Mouse (Mus musculus) midbrain, postnatal 0 days (tissue): ENCODE measurements around the gene Oser1. TPM values are rescaled to one million over a fixed set of nuclear protein-coding genes. Genes with fewer than 3 reads are reported as not detected.
"Not testable (repeated sequence)": the region's sequence is repeated elsewhere in the genome, so short reads cannot be mapped to it uniquely, and the experiment has no call there.

ENCODE experiments used
- ATAC-seq: fragments of 200-750 bp; cut with Nextera tagmentation; 2 replicates; pipeline ENCODE4 v1.8.0; 2017; ENCODE audit warnings: moderate number of reproducible peaks, mild to moderate bottlenecking, moderate TSS enrichment, moderate library complexity; ENCODE audit not compliant: low FRiP score
- DNase-seq: peaks from one replicate; pipeline ENCODE4 v3.0.0-alpha.2; 2015; ENCODE audit warnings: low spot score
- H3K27ac ChIP-seq: fragments of 300-500 bp; sonication (generic); 2 replicates; pipeline ENCODE4 v1.5.1; 2014; ENCODE audit warnings: low read depth, mild to moderate bottlenecking, low read length, mixed read lengths
- H3K27me3 ChIP-seq: fragments of 300-500 bp; sonication (generic); 2 replicates; pipeline ENCODE4 v1.6.1; 2014; ENCODE audit warnings: low read length, control low read depth, mixed read lengths; ENCODE audit not compliant: insufficient read depth
- H3K36me3 ChIP-seq: fragments of 300-500 bp; sonication (generic); 2 replicates; pipeline ENCODE4 v1.6.1; 2014; ENCODE audit warnings: low read length, control low read depth, mixed read lengths; ENCODE audit not compliant: insufficient read depth
- H3K4me1 ChIP-seq: fragments of 300-500 bp; sonication (generic); 2 replicates; pipeline ENCODE4 v1.6.1; 2014; ENCODE audit warnings: mild to moderate bottlenecking, control low read depth, antibody characterized with exemption, low read length, mixed read lengths; ENCODE audit not compliant: insufficient read depth
- H3K4me2 ChIP-seq: fragments of 300-500 bp; sonication (generic); 2 replicates; pipeline ENCODE4 v1.6.1; 2014; ENCODE audit warnings: low read depth, mild to moderate bottlenecking, low read length, mixed read lengths; ENCODE audit not compliant: poor library complexity, severe bottlenecking
- H3K4me3 ChIP-seq: fragments of 300-500 bp; sonication (generic); 2 replicates; pipeline ENCODE4 v1.5.1; 2014; ENCODE audit warnings: low read depth, mild to moderate bottlenecking, low read length, moderate library complexity
- H3K9ac ChIP-seq: fragments of 300-500 bp; sonication (generic); replicated peaks from 2 replicates; pipeline ENCODE4 v1.6.1; 2014; ENCODE audit warnings: mild to moderate bottlenecking, low read length, moderate library complexity, mixed read lengths; ENCODE audit not compliant: poor library complexity, severe bottlenecking
- H3K9me3 ChIP-seq: fragments of 300-500 bp; sonication (generic); 2 replicates; pipeline ENCODE4 v1.6.1; 2016; ENCODE audit warnings: low read length, control low read depth
- CTCF ChIP-seq: IDR thresholded peaks from 2 replicates; pipeline ENCODE4 v1.5.1; 2016; ENCODE audit warnings: antibody characterized with exemption, mild to moderate bottlenecking
- WGBS: fragments of 180-500 bp; shearing (Covaris S2); extraction: QIAGEN DNeasy Blood & Tissue Kit; methylation state at CpG from one replicate; pipeline ENCODE4 v1.1.7; 2014; 5-methylcytosine and 5-hydroxymethylcytosine counted together
- polyA plus RNA-seq: library from polyadenylated mRNA; unstranded; fragments of >200 nt; fragmentation: Nextera tagmentation; extraction: Ambion mirVana; gene quantifications from 2 replicates; pipeline ENCODE4 v1.2.1, GENCODE M21; 2015
- total RNA-seq: library from RNA; depleted of rRNA; stranded (reverse); fragments of >200 nt; gene quantifications from 2 replicates; pipeline ENCODE4 v1.2.3, GENCODE M21; 2014

The Oser1 gene
- total and polyA plus RNA-seq, 2 experiments from 2014 or later, result 29.9 to 63.8 TPM

DNA sequence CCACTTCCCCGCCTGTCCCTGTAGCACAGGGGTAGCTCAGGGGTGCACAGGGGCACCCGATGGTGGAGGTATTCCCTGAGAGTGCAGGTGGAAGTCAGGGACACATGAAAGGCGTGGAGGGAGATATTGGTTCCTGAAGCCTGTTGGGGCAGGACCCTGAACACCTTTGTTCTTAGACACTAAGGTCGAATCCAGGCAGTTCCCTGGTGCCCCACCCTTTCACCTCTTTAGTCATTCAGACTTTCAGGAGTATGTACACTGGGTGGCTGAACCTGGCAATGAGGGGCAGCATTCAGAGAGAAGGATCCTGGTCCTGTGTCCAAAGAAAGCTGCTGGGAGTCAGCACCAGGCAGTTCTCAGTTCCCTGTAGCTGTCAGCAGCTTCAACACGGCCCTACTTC lies 37.9 kb upstream of the Oser1 start:
- WGBS, result 88% methylated on average over 5 of the region's 5 CpGs
- H3K9me3 ChIP-seq, result no peaks in the 10 kb centered on the region
- no peak for TF ChIP-seq CTCF
- no peak for DNase-seq
- no peak overlapping the region for H3K27ac ChIP-seq
- H3K4me1 ChIP-seq, result peaks cover 3% of the 10 kb centered on the region; the same call in 1 of the 2 replicates
- H3K9ac ChIP-seq, result no peak overlapping the region
- H3K36me3 ChIP-seq, result peaks cover 7% of the 10 kb centered on the region; the same call in 1 of the 2 replicates
- no peak overlapping the region for H3K4me3 ChIP-seq
- no peak for ATAC-seq
- no peak overlapping the region for H3K4me2 ChIP-seq
- 0 out of 2 replicates have a peak, but pooled peaks cover 5% of the 10 kb centered on the region for H3K27me3 ChIP-seq

DNA sequence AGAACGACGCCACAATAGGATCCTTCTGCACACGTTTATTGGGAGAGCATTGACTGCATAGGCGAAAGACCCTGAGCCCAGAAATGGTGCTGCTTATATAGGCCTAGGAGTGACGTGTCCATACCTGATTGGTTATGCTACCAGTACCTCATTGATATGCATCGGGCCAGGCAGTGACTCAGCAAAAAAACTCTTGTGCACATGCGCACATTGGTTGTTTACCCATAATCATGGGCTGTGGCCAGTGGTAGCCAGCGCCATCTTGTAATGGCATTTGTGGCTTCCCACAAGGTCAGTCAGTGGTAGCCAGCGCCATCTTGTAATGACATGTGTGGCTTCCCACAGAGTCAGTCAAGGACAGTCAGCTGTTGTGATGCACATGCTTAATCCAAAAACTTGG lies 36.8 kb upstream of the Oser1 start:
- H3K9me3 ChIP-seq, H3K4me2 ChIP-seq, H3K9ac ChIP-seq, H3K36me3 ChIP-seq, DNase-seq, H3K27ac ChIP-seq, H3K4me3 ChIP-seq, H3K27me3 ChIP-seq, H3K4me1 ChIP-seq, ATAC-seq: not testable (repeated sequence)
- WGBS, result 96% methylated on average over 8 of the region's 9 CpGs

DNA sequence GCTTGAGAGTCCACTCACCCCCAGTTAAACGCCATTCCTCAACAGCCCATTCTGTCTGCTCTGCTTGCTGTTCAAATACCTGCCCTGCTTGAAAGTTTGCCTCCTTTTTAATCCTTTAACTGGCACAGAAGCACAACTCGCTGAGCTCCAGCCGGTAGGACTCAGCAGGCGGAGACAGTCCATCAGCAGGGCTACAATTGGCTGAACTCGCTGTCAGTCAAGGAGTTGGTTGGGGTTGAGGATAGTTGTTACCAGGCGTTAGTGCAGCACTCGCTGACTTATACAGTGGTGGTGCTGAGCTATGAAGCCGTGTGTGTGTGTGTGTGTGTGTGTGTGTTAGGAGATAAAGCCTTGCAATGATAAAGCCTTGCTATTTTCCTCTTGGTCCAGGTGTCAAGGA lies 36.1 kb upstream of the Oser1 start:
- no peak overlapping the region for H3K27ac ChIP-seq
- 89% methylated on average over 8 of the region's 8 CpGs for WGBS
- no peak overlapping the region for H3K4me2 ChIP-seq
- DNase-seq (no peak), ATAC-seq (no peak)
- TF ChIP-seq CTCF, result no peak
- peaks cover 2% of the 10 kb centered on the region; the same call in 1 of the 2 replicates for H3K36me3 ChIP-seq
- H3K4me1 ChIP-seq, result peaks cover 3% of the 10 kb centered on the region; the same call in 1 of the 2 replicates
- H3K4me3 ChIP-seq, result no peak overlapping the region
- no peak overlapping the region for H3K9ac ChIP-seq
- no peaks in the 10 kb centered on the region for H3K9me3 ChIP-seq
- H3K27me3 ChIP-seq, result 0 out of 2 replicates have a peak, but pooled peaks cover 5% of the 10 kb centered on the region

DNA sequence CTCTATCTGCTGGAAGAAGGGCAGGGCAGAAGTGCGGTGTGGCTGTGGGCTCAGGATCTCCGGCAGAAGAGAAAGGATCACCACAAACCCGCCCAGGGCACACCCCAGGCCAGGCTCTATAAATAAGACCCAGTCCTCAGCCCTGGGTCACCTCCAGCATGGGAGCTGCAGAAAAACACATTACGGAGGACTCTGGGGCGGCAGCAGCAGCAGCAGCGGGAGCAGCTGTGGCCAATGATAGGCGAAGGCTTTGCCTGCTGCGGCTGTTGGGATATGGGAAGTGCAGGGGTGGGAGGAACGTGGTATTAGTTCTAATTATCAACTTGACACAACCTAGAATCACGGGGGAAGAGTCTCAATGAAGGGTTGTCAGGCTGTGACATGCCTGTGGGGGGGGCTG lies 34.9 kb upstream of the Oser1 start:
- Histone ChIP-seq H3K9me3 (no peaks in the 10 kb centered on the region), H3K27me3 (0 out of 2 replicates have a peak, but pooled peaks cover 5% of the 10 kb centered on the region), H3K36me3 (peaks cover 3% of the 10 kb centered on the region), H3K4me2 (peak overlapping the region; percentile 30; the same call in 1 of the 2 replicates), H3K4me3 (no peak overlapping the region), H3K9ac (no peak overlapping the region), H3K4me1 (peaks cover 3% of the 10 kb centered on the region; the same call in 1 of the 2 replicates), H3K27ac (peak overlapping the region; percentile 39; the same call in 1 of the 2 replicates)
- ATAC-seq, result peak; percentile 38; the same call in 1 of the 2 replicates
- 43% methylated on average over 10 of the region's 10 CpGs for WGBS
- peak; percentile 54 for DNase-seq
- no peak for TF ChIP-seq CTCF

DNA sequence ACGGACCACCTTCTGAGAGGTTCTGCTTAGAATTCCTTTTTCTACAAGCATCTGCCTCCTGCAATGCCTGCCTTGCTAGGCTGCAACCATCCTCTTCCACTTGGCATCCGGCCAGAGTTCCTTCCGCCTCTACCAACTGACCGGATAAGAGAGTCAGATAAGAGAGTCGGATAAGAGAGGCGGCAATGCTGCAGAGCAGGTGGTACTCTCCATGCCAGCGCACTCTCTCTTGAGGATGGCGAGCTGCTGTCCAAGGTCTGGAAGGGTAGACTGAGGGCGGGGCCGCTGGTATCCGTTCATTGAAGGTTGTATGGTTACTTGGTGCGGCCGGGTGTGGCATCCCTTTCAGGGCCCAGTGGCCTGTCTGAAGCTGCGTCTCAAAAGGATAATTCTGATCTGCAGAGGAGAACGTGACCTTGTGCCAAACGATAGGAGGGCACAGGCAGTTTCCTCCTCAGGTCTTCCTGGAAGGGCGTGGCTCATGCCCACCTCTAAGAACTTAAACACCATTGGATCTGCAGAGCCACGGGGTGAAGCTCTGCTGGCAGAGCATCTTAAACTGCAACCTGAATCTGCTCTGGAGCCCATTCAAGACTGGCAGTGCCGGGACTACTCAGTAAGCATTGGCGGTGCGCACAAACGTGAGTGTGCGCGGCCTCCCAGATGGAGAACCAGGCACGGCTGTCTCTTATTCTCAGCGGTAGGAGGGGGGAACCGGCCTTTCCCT lies 34.2 kb upstream of the Oser1 start:
- DNase-seq, result peak; percentile 6
- Histone ChIP-seq H3K36me3 (peaks cover 9% of the 10 kb centered on the region), H3K9ac (no peak overlapping the region), H3K27ac (no peak overlapping the region), H3K4me3 (no peak overlapping the region), H3K4me1 (peaks cover 3% of the 10 kb centered on the region; the same call in 1 of the 2 replicates), H3K27me3 (0 out of 2 replicates have a peak, but pooled peaks cover 5% of the 10 kb centered on the region), H3K4me2 (peak overlapping the region; percentile 30; the same call in 1 of the 2 replicates), H3K9me3 (no peaks in the 10 kb centered on the region)
- 57% methylated on average over 27 of the region's 27 CpGs for WGBS
- no peak for TF ChIP-seq CTCF
- peak; percentile 45 for ATAC-seq

DNA sequence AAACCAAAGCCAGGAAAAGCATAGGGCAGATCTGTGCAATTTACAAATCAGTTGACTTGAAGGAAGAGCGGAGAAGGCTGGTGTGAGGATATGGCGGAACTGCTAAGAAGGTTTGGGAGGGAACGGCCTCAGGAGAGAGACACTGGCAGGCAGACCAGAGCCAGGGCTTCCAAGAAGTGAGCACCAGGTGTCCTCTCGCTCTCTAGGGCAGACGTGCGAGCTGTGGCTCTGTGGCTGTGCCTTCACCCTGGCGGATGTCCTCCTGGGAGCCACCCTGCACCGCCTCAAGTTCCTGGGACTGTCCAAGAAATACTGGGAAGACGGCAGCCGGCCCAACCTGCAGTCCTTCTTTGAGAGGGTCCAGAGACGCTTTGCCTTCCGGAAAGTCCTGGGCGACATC lies 28.9 kb upstream of the Oser1 start:
- H3K9me3 ChIP-seq, result no peaks in the 10 kb centered on the region
- no peak overlapping the region for H3K27ac ChIP-seq
- H3K4me3 ChIP-seq, result no peak overlapping the region
- no peak for DNase-seq
- no peak overlapping the region for H3K9ac ChIP-seq
- H3K4me2 ChIP-seq, result no peak overlapping the region
- no peak for TF ChIP-seq CTCF
- peaks cover 1% of the 10 kb centered on the region; the same call in 1 of the 2 replicates for H3K4me1 ChIP-seq
- ATAC-seq, result no peak
- H3K36me3 ChIP-seq, result peaks cover 38% of the 10 kb centered on the region
- 0 out of 2 replicates have a peak, but pooled peaks cover 1% of the 10 kb centered on the region for H3K27me3 ChIP-seq
- 91% methylated on average over 13 of the region's 13 CpGs for WGBS
